Mouse (Mus musculus): ENCODE results near the gene Zmym6. TPM values are rescaled to one million over a fixed set of nuclear protein-coding genes. Genes with fewer than 3 reads are reported as not detected.
A peak's percentile ranks its signal among the peaks of the same experiment; 100 is the strongest.

Zmym6 gene
- polyA plus RNA-seq (2012; rRNA removed): 35.3 and 37.0 TPM in 2 replicates

- peak within 1 kb of the TSS; percentile 80 for H3K4me3 ChIP-seq (replicated peaks; ENCODE audit: insufficient read depth, low read depth, low read length)
- peak within 1 kb of the TSS; percentile 52 for H3K27ac ChIP-seq (ENCODE audit: insufficient read depth, low read length)
- peak; percentile 95 to 96 for DNase-seq
- no peak; the same call in 1 of the 2 replicates for TF ChIP-seq CTCF (IDR thresholded peaks at IDR 0.05; ENCODE audit: borderline replicate concordance, insufficient read depth, low read depth, low read length)
- peak; percentile 93 for TF ChIP-seq POLR2A (IDR thresholded peaks at IDR 0.05; ENCODE audit: borderline replicate concordance, insufficient read depth, low read length)
- H3K4me1 ChIP-seq (ENCODE audit: control insufficient read depth, insufficient read depth, low read length): peaks cover 7% of the 10 kb centered on the region; the same call in 1 of the 2 replicates
- WGBS: under 1% methylated on average over 46 of the region's 46 CpGs
- H3K27me3 ChIP-seq (ENCODE audit: control insufficient read depth, insufficient read depth, low read length): no peaks in the 10 kb centered on the region
Measured at GRCm38 (mm10) chr4:127076875-127077548, at the start of gene Zmym6. TSS of gene Zmym6 (plus strand) at chr4:127077383.

- Histone ChIP-seq H3K27me3 (ENCODE audit: control insufficient read depth, insufficient read depth, low read length) (no peaks in the 10 kb centered on the region), H3K4me3 (replicated peaks; ENCODE audit: insufficient read depth, low read depth, low read length) (no peak overlapping the region), H3K27ac (ENCODE audit: insufficient read depth, low read length) (no peak overlapping the region), H3K4me1 (ENCODE audit: control insufficient read depth, insufficient read depth, low read length) (0 out of 2 replicates have a peak, but pooled peaks cover 3% of the 10 kb centered on the region)
- TF ChIP-seq POLR2A (IDR thresholded peaks at IDR 0.05; ENCODE audit: borderline replicate concordance, insufficient read depth, low read length): no peak
- WGBS: 89% methylated on average over 3 of the region's 3 CpGs
- no peak for DNase-seq
Measured at GRCm38 (mm10) chr4:127037158-127037557, 40.0 kb upstream of the Zmym6 start.

GRCm38 (mm10) chr4:127037908-127038827 lies 39.0 kb upstream of the Zmym6 start:
- Histone ChIP-seq H3K27ac (ENCODE audit: insufficient read depth, low read length) (no peak overlapping the region), H3K4me3 (replicated peaks; ENCODE audit: insufficient read depth, low read depth, low read length) (no peak overlapping the region), H3K27me3 (ENCODE audit: control insufficient read depth, insufficient read depth, low read length) (no peaks in the 10 kb centered on the region), H3K4me1 (ENCODE audit: control insufficient read depth, insufficient read depth, low read length) (0 out of 2 replicates have a peak, but pooled peaks cover 3% of the 10 kb centered on the region)
- DNase-seq: no peak
- WGBS: 73% methylated on average over 8 of the region's 8 CpGs
- TF ChIP-seq CTCF (IDR thresholded peaks at IDR 0.05; ENCODE audit: borderline replicate concordance, insufficient read depth, low read depth, low read length) (no peak), POLR2A (IDR thresholded peaks at IDR 0.05; ENCODE audit: borderline replicate concordance, insufficient read depth, low read length) (no peak)

GRCm38 (mm10) chr4:127038828-127039349 lies 38.3 kb upstream of the Zmym6 start:
- 90% methylated on average over 3 of the region's 3 CpGs for WGBS
- DNase-seq: no peak
- no peak for TF ChIP-seq CTCF (IDR thresholded peaks at IDR 0.05; ENCODE audit: borderline replicate concordance, insufficient read depth, low read depth, low read length)
- no peak for TF ChIP-seq POLR2A (IDR thresholded peaks at IDR 0.05; ENCODE audit: borderline replicate concordance, insufficient read depth, low read length)

GRCm38 (mm10) chr4:127039871-127040483 lies 37.2 kb upstream of the Zmym6 start:
- no peak overlapping the region for H3K27ac ChIP-seq (ENCODE audit: insufficient read depth, low read length)
- no peaks in the 10 kb centered on the region for H3K4me1 ChIP-seq (ENCODE audit: control insufficient read depth, insufficient read depth, low read length)
- 84% methylated on average over 3 of the region's 3 CpGs for WGBS
- no peaks in the 10 kb centered on the region for H3K27me3 ChIP-seq (ENCODE audit: control insufficient read depth, insufficient read depth, low read length)
- no peak overlapping the region for H3K4me3 ChIP-seq (replicated peaks; ENCODE audit: insufficient read depth, low read depth, low read length)
- DNase-seq: no peak
- TF ChIP-seq CTCF (IDR thresholded peaks at IDR 0.05; ENCODE audit: borderline replicate concordance, insufficient read depth, low read depth, low read length): no peak
- no peak for TF ChIP-seq POLR2A (IDR thresholded peaks at IDR 0.05; ENCODE audit: borderline replicate concordance, insufficient read depth, low read length)

More at GRCm38 (mm10) chr4:127038828-127039349, 38.3 kb upstream of the Zmym6 start:
- Histone ChIP-seq H3K4me3 (replicated peaks; ENCODE audit: insufficient read depth, low read depth, low read length) (no peak overlapping the region), H3K27me3 (ENCODE audit: control insufficient read depth, insufficient read depth, low read length) (no peaks in the 10 kb centered on the region), H3K4me1 (ENCODE audit: control insufficient read depth, insufficient read depth, low read length) (0 out of 2 replicates have a peak, but pooled peaks cover 3% of the 10 kb centered on the region), H3K27ac (ENCODE audit: insufficient read depth, low read length) (no peak overlapping the region)

GRCm38 (mm10) chr4:127043540-127043939 lies 33.6 kb upstream of the Zmym6 start:
- 81% methylated on average over 4 of the region's 4 CpGs for WGBS
- TF ChIP-seq POLR2A (IDR thresholded peaks at IDR 0.05; ENCODE audit: borderline replicate concordance, insufficient read depth, low read length) (no peak), CTCF (IDR thresholded peaks at IDR 0.05; ENCODE audit: borderline replicate concordance, insufficient read depth, low read depth, low read length) (no peak)
- Histone ChIP-seq H3K4me3 (replicated peaks; ENCODE audit: insufficient read depth, low read depth, low read length) (no peak overlapping the region), H3K4me1 (ENCODE audit: control insufficient read depth, insufficient read depth, low read length) (no peaks in the 10 kb centered on the region), H3K27me3 (ENCODE audit: control insufficient read depth, insufficient read depth, low read length) (no peaks in the 10 kb centered on the region), H3K27ac (ENCODE audit: insufficient read depth, low read length) (no peak overlapping the region)
- DNase-seq: no peak

- Histone ChIP-seq H3K27me3 (ENCODE audit: control insufficient read depth, insufficient read depth, low read length) (no peaks in the 10 kb centered on the region), H3K4me3 (replicated peaks; ENCODE audit: insufficient read depth, low read depth, low read length) (no peak overlapping the region), H3K4me1 (ENCODE audit: control insufficient read depth, insufficient read depth, low read length) (no peaks in the 10 kb centered on the region), H3K27ac (ENCODE audit: insufficient read depth, low read length) (no peak overlapping the region)
- TF ChIP-seq POLR2A (IDR thresholded peaks at IDR 0.05; ENCODE audit: borderline replicate concordance, insufficient read depth, low read length) (no peak), CTCF (IDR thresholded peaks at IDR 0.05; ENCODE audit: borderline replicate concordance, insufficient read depth, low read depth, low read length) (no peak)
- 85% methylated on average over 8 of the region's 8 CpGs for WGBS
- no peak for DNase-seq
Measured at GRCm38 (mm10) chr4:127051121-127051520, 26.1 kb upstream of the Zmym6 start.
